Mouse (Mus musculus) thymus, postnatal 0 days (tissue): ENCODE results near the gene Olfr459. TPM values are rescaled to one million over a fixed set of nuclear protein-coding genes. Genes with fewer than 3 reads are reported as not detected.

Experiments
- DNase-seq: peaks from one replicate; pipeline ENCODE4 v3.0.0-alpha.2; 2015; ENCODE audit warnings: low spot score
- polyA plus RNA-seq: library from polyadenylated mRNA; unstranded; fragments of >200 nt; fragmentation: Nextera tagmentation; extraction: Ambion mirVana; gene quantifications from 2 replicates; pipeline ENCODE4 v1.2.1, GENCODE M21; 2015

Olfr459 gene
- not detected in 2 replicates for polyA plus RNA-seq

DNA sequence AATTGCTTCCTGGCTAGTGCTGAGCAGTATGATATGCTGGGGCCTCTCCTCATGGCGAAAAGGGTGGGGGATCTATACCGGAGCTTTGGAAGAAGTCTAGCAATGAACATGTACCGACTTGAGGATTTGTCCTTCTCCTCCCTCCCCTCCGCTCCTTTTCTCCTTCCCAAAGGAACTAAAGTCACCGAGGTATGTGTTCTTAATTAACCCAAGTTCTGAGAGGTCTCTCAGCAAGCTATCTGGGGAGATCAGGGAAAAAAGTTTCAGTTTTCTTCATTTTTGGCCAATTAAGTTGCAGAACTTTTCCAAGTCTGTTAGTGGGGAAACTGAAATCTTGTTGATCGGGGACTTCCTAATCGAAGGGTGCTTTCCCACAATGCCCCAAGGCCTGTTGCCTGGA, at the start of gene Olfr459:
Gene Olfr459, minus strand, starts transcription at position 101 of the 400 bp plus-strand sequence.
- no peak for DNase-seq

GRCm38 (mm10) chr6:41824086-41824485, 49.1 kb upstream of the Olfr459 start:
- no peak for DNase-seq

DNA sequence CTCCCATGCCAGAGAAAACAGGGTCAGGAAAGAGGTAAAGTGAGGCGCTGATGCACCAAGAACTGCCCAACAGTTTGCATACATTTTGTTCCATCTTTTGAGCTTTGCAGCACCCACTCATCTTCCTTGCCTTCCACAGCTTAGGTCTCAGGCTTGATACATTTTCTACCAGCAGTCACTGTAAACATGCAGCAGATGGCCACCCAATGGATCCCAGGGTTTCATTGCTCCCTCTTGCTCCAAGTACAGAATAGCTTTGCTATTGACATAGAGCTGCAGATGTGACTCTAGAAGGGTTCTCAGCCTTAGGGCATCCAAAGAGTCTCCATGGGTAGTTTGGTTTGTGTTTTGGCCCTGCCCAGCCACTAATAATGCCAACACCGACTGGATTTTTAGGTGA, 11.7 kb upstream of the Olfr459 start:
- no peak for DNase-seq

GRCm38 (mm10) chr6:41775721-41776120, 744 bp upstream of the Olfr459 start:
- DNase-seq, result no peak

GRCm38 (mm10) chr6:41769872-41770271, 5.1 kb downstream of the Olfr459 start:
- no peak for DNase-seq

DNA sequence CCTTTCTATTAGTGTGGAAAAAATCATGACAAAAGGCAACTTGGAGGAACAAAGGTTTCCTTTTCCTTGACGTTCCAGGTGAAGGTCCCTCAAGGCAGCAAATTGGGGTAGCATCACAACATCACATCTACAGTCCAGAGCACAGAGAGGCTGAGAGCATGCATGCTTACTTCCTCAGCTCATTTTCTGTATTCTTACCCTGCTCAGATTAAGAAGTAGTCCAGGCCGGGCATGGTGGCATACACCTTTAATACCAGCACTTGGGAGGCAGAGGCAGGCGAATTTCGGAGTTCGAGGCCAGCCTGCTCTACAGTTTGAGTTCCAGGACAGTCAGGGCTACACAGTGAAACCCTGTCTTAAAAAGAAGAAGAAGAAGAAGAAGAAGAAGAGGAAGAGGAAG, 10.7 kb downstream of the Olfr459 start:
- DNase-seq, result no peak

- no peak for DNase-seq
These were observed 12.6 kb downstream of the Olfr459 start for GRCm38 (mm10) chr6:41762370-41762757.

DNA sequence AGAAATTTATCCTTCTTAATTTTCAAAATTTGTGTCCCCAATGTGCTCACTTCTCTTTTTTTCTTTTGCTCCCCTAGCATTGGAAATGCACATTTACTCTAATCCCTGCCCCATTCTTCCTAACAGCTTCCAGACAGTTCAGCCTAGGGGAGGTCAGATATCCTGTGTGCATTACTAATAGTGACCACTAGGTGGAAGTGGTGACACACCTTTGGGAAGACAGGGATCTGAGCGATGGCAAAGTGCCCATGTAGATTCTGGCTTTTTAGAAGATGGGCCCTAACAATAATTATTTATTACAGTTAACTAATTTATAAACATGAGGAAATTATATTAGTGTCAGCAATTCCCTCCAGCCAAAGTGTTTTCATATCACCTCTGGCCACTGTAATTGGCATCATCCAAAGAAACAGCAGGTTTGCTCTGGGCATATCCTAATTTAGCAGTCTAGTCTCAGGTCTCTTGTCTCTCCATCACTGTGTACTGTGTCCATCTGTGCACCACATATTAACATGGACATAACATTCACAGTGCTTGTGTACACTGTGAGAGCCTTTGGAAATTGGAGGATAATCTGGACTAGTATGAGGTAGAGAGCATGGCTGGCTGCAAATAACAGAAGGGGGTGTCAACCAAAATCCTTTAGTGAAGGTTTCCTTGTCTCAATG, 13.1 kb downstream of the Olfr459 start:
- peak; percentile 56 for DNase-seq

DNA sequence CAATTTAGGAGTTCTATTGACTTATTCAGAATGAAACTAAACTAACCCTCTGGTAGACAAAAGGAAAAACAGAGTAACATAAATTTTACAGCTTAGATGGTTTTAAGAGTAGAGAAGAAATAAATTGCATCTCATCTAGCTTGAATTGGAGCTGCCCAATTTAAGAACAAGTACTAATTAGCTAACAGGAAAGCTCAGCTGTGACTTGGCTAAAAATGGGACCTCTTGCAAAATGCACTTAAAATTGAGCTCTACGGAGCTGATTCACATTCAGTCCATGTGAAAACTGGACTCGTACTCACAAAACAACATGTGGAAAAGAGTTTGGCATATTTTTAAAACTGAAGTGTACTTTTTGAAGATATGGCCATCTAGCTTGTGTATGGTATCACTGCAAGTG, 15.4 kb downstream of the Olfr459 start:
- no peak for DNase-seq

GRCm38 (mm10) chr6:41758421-41758820, 16.6 kb downstream of the Olfr459 start:
- no peak for DNase-seq

GRCm38 (mm10) chr6:41757199-41757598, 17.8 kb downstream of the Olfr459 start:
- DNase-seq, result no peak

DNA sequence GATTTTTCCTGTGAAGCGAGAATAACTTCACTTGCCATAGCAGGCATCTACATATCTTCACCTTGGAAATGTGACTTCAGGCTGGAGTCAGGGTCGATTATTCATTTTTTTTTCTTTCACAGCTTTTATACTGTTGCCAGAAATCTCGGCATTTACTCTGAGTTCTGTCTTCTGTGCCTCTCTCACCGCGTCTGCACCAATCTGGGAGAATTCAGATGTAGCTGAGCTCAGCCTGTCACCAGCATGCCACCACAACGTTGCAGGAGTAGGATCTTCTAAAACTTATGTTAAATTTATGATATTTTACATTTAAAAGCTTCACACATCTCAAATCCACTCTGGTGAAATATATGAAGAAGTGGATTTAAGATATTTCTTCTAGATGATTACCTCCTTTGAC, 20.4 kb downstream of the Olfr459 start:
- no peak for DNase-seq

DNA sequence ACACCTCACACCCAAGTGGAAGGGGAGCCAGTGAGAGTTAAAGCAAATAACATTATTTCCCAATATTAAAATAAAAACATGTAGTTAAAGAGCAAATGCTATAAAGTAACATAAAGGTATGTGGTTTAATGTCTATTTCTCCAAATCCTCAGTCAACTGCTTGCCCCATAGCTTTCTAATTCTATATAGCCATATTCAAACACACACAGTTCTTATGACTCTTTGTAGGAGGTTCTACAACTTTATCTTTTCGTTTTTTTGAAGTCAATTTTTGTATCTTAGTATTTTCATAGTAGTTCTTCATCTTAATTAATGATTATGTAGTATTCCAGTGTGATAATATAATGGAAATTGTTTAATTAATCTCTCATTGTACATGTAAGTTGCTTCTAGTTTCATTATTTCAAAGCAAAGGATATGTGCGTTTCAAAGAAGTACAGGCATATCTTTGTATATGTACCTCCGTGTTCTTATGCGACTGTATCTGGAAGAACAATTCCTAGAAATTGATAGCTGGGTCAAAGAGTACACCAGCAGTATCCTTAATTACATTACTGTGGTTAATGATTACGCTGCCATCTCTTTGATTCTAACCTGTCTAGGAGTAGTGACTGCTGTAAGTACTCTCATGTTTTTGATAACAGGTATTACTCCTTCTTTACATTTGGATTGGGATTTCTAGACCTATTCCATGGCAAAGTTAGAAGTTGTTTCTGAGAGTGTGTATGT, 30.1 kb downstream of the Olfr459 start:
- no peak for DNase-seq

GRCm38 (mm10) chr6:41741101-41741500, 33.9 kb downstream of the Olfr459 start:
- DNase-seq, result no peak

GRCm38 (mm10) chr6:41734719-41735470, 40.1 kb downstream of the Olfr459 start:
- DNase-seq, result no peak

DNA sequence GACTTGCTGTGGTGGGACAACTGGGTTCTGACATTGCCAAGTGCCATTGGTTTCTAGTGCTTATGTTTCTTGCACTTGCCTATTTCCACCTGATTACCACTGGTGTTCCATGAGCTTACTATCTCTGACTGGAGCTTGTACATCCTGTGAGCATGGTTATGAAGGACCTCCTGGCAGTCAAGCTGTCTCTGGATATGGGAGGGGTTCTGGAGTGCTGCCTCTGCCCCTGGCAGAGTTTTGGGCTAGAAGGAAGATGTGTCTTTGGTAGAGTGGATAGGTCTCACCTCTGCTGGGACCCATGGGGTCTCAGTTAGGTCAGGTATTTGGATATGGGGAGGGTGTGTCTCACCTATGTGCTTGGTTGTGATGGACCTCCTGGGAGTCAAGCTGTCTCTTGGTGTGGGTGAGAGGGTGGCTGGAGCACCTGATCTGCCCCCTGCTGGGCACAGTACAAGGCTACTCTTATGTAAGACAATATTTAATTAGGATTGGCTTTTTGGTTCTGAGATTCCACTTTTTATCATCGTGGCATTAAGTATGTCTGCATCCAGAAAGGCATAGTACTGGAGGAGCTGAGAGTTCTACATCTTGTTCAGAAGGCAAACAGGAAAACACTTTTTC, 46.9 kb downstream of the Olfr459 start:
- DNase-seq, result peak; percentile 19

DNA sequence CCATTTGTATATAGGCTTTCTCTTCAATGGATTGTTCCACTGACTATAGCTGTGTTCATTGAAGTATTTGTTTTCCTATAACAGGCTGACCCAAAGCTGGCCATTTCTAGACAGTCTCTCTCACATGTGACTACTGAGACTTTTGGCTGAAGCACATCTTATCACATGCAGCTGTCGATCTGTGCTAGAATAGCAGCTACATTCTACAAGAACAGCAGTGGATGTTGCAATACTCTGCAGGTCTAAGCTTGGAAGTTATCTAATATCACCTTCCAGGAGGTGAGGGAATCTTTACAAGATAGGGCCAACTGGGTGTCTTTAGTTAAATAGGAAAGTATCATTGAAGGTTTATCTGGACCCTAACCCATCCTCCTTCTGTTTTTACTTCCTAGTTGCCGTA, 53.5 kb downstream of the Olfr459 start:
- DNase-seq, result no peak

Other genes with a start within 250 kb of the Olfr459 start
- 81.3 and 84.2 TPM in 2 replicates for gene Ephb6, start 169.7 kb downstream of the Olfr459 start, polyA plus RNA-seq
- gene Trpv6, start 138.8 kb downstream of the Olfr459 start, polyA plus RNA-seq, result 0.64 and 1.1 TPM in 2 replicates
- gene Trpv5, start 94.4 kb downstream of the Olfr459 start, polyA plus RNA-seq, result 0.04 TPM in 1 of 2 replicates, not detected in the other
- gene Llcfc1, start 90.7 kb downstream of the Olfr459 start, polyA plus RNA-seq, result 0.18 TPM in 1 of 2 replicates, not detected in the other
- 0.31 and 0.75 TPM in 2 replicates for gene Kel, start 70.8 kb downstream of the Olfr459 start, polyA plus RNA-seq
- gene Pip, start 72.4 kb upstream of the Olfr459 start, polyA plus RNA-seq, result not detected in 2 replicates
- not detected in 2 replicates for gene Sval2, start 77.8 kb upstream of the Olfr459 start, polyA plus RNA-seq
- gene Sval1, start 176.5 kb upstream of the Olfr459 start, polyA plus RNA-seq, result 0.23 and 0.66 TPM in 2 replicates
- not detected in 2 replicates for gene Sval3, start 193.0 kb upstream of the Olfr459 start, polyA plus RNA-seq